Mouse (Mus musculus) bone marrow, adult 2 months (tissue): Measurements from ENCODE around the gene Dtx3.

ENCODE experiments used
- CTCF ChIP-seq: fragments of 200-500 bp; IDR thresholded peaks from 2 replicates; pipeline ENCODE4 v1.5.1; 2011; ENCODE audit warnings: low read length, control low read depth; ENCODE audit not compliant: control insufficient read depth, insufficient read depth
- POLR2A ChIP-seq: fragments of 200-500 bp; IDR thresholded peaks from 2 replicates; pipeline ENCODE4 v1.6.1; 2011; ENCODE audit warnings: low read depth, mild to moderate bottlenecking, control low read depth, low read length, borderline replicate concordance; ENCODE audit not compliant: control insufficient read depth

DNA sequence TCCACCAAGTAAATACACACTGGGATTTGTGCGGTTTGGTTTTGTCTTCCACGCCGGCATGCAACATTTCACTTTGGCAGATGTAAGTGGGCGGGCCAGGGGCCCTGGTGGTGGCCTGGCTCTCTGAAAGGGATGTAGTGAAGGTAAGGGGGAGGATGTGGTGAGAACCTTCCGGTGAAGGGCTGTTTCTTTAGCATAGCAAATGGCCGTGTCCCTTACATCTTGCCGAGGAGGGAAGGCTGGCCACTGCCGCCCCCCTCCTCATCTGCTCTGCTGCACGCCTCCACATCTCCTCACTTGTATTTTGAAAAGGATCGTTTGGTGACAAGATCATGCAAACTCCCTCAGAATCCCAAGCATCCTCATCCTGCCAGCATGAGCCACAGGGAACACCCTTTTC lies 30.2 kb upstream of the Dtx3 start:
- TF ChIP-seq CTCF (no peak), POLR2A (no peak)
